Mouse (Mus musculus): ENCODE data around the gene Gm10271. TPM values are rescaled to one million over a fixed set of nuclear protein-coding genes. Genes with fewer than 3 reads are reported as not detected.

The Gm10271 gene
- polyA plus RNA-seq, 1 experiment from 2014 or later, result not detected

DNA sequence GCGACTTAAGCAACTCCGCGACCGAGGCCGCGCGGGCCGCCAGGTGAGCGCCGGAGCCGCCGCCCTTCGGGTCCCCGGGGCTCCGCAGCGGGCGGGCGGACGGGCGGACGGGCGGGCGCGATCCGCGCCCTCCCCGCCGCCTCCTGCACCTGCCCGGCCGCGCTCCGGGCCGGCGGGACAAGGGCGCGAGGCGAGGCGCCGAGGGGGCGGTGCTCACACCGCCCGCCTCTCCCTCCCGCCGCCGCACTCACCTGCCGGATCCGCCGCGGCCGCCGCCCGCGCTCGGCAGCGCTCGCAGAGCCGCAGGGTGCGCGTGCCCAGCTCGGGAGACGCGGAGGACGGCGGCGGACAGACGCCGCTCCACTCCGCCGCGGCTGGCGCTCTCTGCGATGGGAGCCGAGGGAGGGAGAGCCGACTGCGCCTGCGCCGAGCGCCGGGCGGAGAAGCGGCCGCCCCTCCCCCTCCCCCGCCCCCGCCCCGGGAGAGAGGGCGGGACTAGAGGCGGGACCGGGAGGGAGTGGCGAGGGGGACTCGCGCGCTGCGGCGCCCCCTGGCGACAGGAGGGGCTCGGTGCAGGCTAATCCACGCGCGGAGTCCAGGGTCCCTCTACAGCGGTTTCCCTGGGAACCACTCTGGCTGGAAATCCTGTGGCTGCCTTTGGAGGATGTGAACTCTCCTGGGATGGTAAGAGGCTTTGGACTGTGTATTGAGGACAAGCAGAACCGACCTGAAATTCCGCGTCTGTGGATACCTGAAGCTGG is 22.2 kb downstream of the Gm10271 start, which contains the start of gene Rab3ip:
Rab3ip (minus strand) TSS at position 761 of the 761 bp plus-strand sequence.
- peak within 1 kb of the TSS; percentile 87 for H3K4me3 ChIP-seq (ENCODE audit: low read depth, low read length)
- WGBS, result under 1% methylated on average over 50 of the region's 103 CpGs
- ATAC-seq (ENCODE audit: low FRiP score) (peak; percentile 94), DNase-seq (ENCODE audit: low spot score) (peak; percentile 96)
- no peaks in the 10 kb centered on the region for H3K36me3 ChIP-seq (ENCODE audit: control insufficient read depth, insufficient read depth, low read length)
- H3K4me1 ChIP-seq (replicated peaks; ENCODE audit: control insufficient read depth, insufficient read depth, low read length), result no peaks in the 10 kb centered on the region
- H3K4me2 ChIP-seq (replicated peaks; ENCODE audit: low read depth, low read length), result peak within 1 kb of the TSS; percentile 77
- peak within 1 kb of the TSS; percentile 82 for H3K9ac ChIP-seq (ENCODE audit: low read depth, low read length)
- no peaks in the 10 kb centered on the region for H3K9me3 ChIP-seq (ENCODE audit: control insufficient read depth, low read length)
- no peaks in the 10 kb centered on the region for H3K27me3 ChIP-seq (ENCODE audit: control insufficient read depth, insufficient read depth, low read length)
- peak within 1 kb of the TSS; percentile 86 for H3K27ac ChIP-seq (ENCODE audit: low read depth, low read length)

GRCm38 (mm10) chr10:116949111-116950008 is 23.0 kb downstream of the Gm10271 start:
- Histone ChIP-seq H3K27ac (ENCODE audit: low read depth, low read length) (peak overlapping the region; percentile 86), H3K9me3 (ENCODE audit: control insufficient read depth, low read length) (no peaks in the 10 kb centered on the region), H3K4me2 (replicated peaks; ENCODE audit: low read depth, low read length) (peak overlapping the region; percentile 77), H3K27me3 (ENCODE audit: control insufficient read depth, insufficient read depth, low read length) (no peaks in the 10 kb centered on the region), H3K4me3 (ENCODE audit: low read depth, low read length) (peak overlapping the region; percentile 87), H3K9ac (ENCODE audit: low read depth, low read length) (peak overlapping the region; percentile 82), H3K36me3 (ENCODE audit: control insufficient read depth, insufficient read depth, low read length) (no peaks in the 10 kb centered on the region), H3K4me1 (replicated peaks; ENCODE audit: control insufficient read depth, insufficient read depth, low read length) (no peaks in the 10 kb centered on the region)
- DNase-seq (ENCODE audit: low spot score) (peak; percentile 61), ATAC-seq (ENCODE audit: low FRiP score) (peak; percentile 49)
- under 1% methylated on average over 44 of the region's 44 CpGs for WGBS

DNA sequence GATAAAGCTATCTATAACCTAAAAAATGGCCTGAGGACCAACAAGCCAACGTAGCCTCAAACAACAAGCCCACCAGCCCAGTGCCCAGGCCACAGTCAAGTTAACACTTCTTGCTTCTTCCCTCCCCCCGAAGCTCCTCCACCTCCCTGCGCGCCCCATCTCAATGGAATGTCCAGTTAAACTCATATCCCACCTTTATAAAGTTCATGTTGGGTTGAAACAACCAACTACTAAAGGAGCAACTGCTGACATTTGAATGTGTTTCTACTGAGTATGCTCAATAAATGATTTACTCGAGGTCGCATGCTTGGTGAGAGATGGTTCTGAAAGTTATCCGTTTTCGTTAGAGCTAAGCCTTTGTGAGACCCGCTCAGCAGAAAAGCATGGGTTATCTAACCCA is 24.0 kb downstream of the Gm10271 start:
- Histone ChIP-seq H3K9me3 (ENCODE audit: control insufficient read depth, low read length) (no peaks in the 10 kb centered on the region), H3K4me3 (ENCODE audit: low read depth, low read length) (no peak overlapping the region), H3K9ac (ENCODE audit: low read depth, low read length) (no peak overlapping the region), H3K36me3 (ENCODE audit: control insufficient read depth, insufficient read depth, low read length) (no peaks in the 10 kb centered on the region), H3K27me3 (ENCODE audit: control insufficient read depth, insufficient read depth, low read length) (no peaks in the 10 kb centered on the region), H3K4me2 (replicated peaks; ENCODE audit: low read depth, low read length) (peak overlapping the region; percentile 77; the same call in 1 of the 2 replicates), H3K27ac (ENCODE audit: low read depth, low read length) (no peak overlapping the region), H3K4me1 (replicated peaks; ENCODE audit: control insufficient read depth, insufficient read depth, low read length) (no peaks in the 10 kb centered on the region)
- WGBS, result 74% methylated on average over 9 of the region's 9 CpGs
- ATAC-seq (ENCODE audit: low FRiP score), result no peak
- DNase-seq (ENCODE audit: low spot score), result no peak

DNA sequence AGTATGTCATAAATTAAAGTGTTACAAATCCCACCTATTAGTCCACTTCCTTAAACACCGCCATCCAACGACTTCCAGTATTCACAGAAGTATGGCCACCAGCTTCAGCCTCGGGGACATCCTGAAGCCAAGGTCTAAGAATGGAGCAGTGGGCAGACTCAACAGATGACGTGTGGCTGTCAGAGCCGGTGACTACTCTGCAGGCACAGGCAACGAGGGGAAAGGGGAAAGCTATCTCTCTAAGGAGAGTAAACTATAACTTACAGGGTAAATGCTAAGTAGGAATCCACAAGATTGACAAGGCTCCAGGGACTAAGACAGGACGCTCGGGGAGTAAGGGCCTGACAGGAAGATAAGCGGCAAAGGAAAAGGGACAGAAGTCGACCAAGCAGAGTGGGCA is 27.5 kb downstream of the Gm10271 start:
- no peak overlapping the region for H3K27ac ChIP-seq (ENCODE audit: low read depth, low read length)
- ATAC-seq (ENCODE audit: low FRiP score) (no peak), DNase-seq (ENCODE audit: low spot score) (no peak)
- no peaks in the 10 kb centered on the region for H3K4me1 ChIP-seq (replicated peaks; ENCODE audit: control insufficient read depth, insufficient read depth, low read length)
- 0 out of 2 replicates have a peak, but pooled peaks cover 2% of the 10 kb centered on the region for H3K36me3 ChIP-seq (ENCODE audit: control insufficient read depth, insufficient read depth, low read length)
- 71% methylated on average over 10 of the region's 10 CpGs for WGBS
- H3K4me2 ChIP-seq (replicated peaks; ENCODE audit: low read depth, low read length), result no peak overlapping the region
- no peak overlapping the region for H3K4me3 ChIP-seq (ENCODE audit: low read depth, low read length)
- H3K9ac ChIP-seq (ENCODE audit: low read depth, low read length), result no peak overlapping the region
- no peaks in the 10 kb centered on the region for H3K9me3 ChIP-seq (ENCODE audit: control insufficient read depth, low read length)
- no peaks in the 10 kb centered on the region for H3K27me3 ChIP-seq (ENCODE audit: control insufficient read depth, insufficient read depth, low read length)

DNA sequence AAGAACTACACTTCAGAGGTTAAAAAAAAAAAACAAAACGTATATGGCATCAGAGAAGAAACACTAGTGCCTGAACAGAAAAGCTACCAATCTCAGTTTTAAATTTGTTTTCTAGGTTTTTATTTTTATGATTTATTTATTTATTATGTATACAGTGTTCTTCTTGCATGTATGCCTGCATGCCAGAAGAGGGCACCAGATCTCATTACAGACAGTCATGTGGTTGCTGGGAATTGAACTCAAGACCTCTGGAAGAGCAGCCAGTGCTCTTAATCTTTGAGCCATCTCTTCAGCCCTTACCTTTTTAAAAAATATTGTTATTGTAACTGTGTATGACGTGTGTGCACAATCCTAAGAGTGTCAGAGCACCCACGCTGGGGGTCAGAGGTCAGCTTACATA is 28.3 kb downstream of the Gm10271 start:
- DNase-seq (ENCODE audit: low spot score), result no peak
- Histone ChIP-seq H3K27ac (ENCODE audit: low read depth, low read length) (no peak overlapping the region), H3K36me3 (ENCODE audit: control insufficient read depth, insufficient read depth, low read length) (0 out of 2 replicates have a peak, but pooled peaks cover 2% of the 10 kb centered on the region), H3K9ac (ENCODE audit: low read depth, low read length) (no peak overlapping the region), H3K4me1 (replicated peaks; ENCODE audit: control insufficient read depth, insufficient read depth, low read length) (no peaks in the 10 kb centered on the region), H3K27me3 (ENCODE audit: control insufficient read depth, insufficient read depth, low read length) (no peaks in the 10 kb centered on the region), H3K9me3 (ENCODE audit: control insufficient read depth, low read length) (no peaks in the 10 kb centered on the region), H3K4me3 (ENCODE audit: low read depth, low read length) (no peak overlapping the region), H3K4me2 (replicated peaks; ENCODE audit: low read depth, low read length) (no peak overlapping the region)
- ATAC-seq (ENCODE audit: low FRiP score), result no peak
- 86% methylated on average over 3 of the region's 3 CpGs for WGBS

DNA sequence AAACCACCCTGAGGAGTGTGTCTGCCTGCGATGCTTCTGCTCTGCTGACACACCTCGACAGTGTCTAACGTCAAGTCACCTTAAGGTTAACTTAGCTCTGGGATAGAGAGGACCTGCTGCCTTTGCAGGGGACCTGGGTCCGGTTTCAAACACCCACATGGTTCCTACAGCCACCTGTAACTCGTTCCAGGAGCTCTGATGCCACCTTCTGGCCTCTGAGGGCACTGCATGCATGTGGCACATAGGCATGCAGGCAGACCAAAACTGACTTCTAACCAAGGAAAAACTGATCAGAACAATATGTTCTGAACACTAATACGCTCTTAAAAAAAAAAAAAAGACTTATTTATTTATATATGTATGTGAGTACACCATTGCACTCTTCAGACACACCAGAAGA is 29.4 kb downstream of the Gm10271 start:
- Histone ChIP-seq H3K4me3 (ENCODE audit: low read depth, low read length) (no peak overlapping the region), H3K27ac (ENCODE audit: low read depth, low read length) (no peak overlapping the region), H3K4me1 (replicated peaks; ENCODE audit: control insufficient read depth, insufficient read depth, low read length) (no peaks in the 10 kb centered on the region), H3K36me3 (ENCODE audit: control insufficient read depth, insufficient read depth, low read length) (0 out of 2 replicates have a peak, but pooled peaks cover 2% of the 10 kb centered on the region), H3K9ac (ENCODE audit: low read depth, low read length) (no peak overlapping the region), H3K9me3 (ENCODE audit: control insufficient read depth, low read length) (no peaks in the 10 kb centered on the region), H3K27me3 (ENCODE audit: control insufficient read depth, insufficient read depth, low read length) (no peaks in the 10 kb centered on the region), H3K4me2 (replicated peaks; ENCODE audit: low read depth, low read length) (no peak overlapping the region)
- DNase-seq (ENCODE audit: low spot score) (peak; percentile 24), ATAC-seq (ENCODE audit: low FRiP score) (no peak)
- 93% methylated on average over 6 of the region's 6 CpGs for WGBS

GRCm38 (mm10) chr10:116935028-116935427 is 37.4 kb downstream of the Gm10271 start:
- H3K9ac ChIP-seq (ENCODE audit: low read depth, low read length), result no peak overlapping the region
- no peak for DNase-seq (ENCODE audit: low spot score)
- no peaks in the 10 kb centered on the region for H3K4me1 ChIP-seq (replicated peaks; ENCODE audit: control insufficient read depth, insufficient read depth, low read length)
- no peak for ATAC-seq (ENCODE audit: low FRiP score)
- no peaks in the 10 kb centered on the region for H3K27me3 ChIP-seq (ENCODE audit: control insufficient read depth, insufficient read depth, low read length)
- no peak overlapping the region for H3K27ac ChIP-seq (ENCODE audit: low read depth, low read length)
- H3K36me3 ChIP-seq (ENCODE audit: control insufficient read depth, insufficient read depth, low read length), result no peaks in the 10 kb centered on the region
- no peak overlapping the region for H3K4me2 ChIP-seq (replicated peaks; ENCODE audit: low read depth, low read length)
- H3K9me3 ChIP-seq (ENCODE audit: control insufficient read depth, low read length), result no peaks in the 10 kb centered on the region
- WGBS, result 80% methylated on average over 12 of the region's 12 CpGs
- H3K4me3 ChIP-seq (ENCODE audit: low read depth, low read length), result no peak overlapping the region

- no peaks in the 10 kb centered on the region for H3K9me3 ChIP-seq (ENCODE audit: control insufficient read depth, low read length)
- H3K36me3 ChIP-seq (ENCODE audit: control insufficient read depth, insufficient read depth, low read length), result no peaks in the 10 kb centered on the region
- no peaks in the 10 kb centered on the region for H3K27me3 ChIP-seq (ENCODE audit: control insufficient read depth, insufficient read depth, low read length)
- H3K4me1 ChIP-seq (replicated peaks; ENCODE audit: control insufficient read depth, insufficient read depth, low read length), result no peaks in the 10 kb centered on the region
- H3K4me3 ChIP-seq (ENCODE audit: low read depth, low read length), result no peak overlapping the region
- ATAC-seq (ENCODE audit: low FRiP score), result no peak
- H3K9ac ChIP-seq (ENCODE audit: low read depth, low read length), result no peak overlapping the region
- DNase-seq (ENCODE audit: low spot score), result no peak
- WGBS, result 93% methylated on average over 7 of the region's 7 CpGs
- no peak overlapping the region for H3K4me2 ChIP-seq (replicated peaks; ENCODE audit: low read depth, low read length)
- H3K27ac ChIP-seq (ENCODE audit: low read depth, low read length), result no peak overlapping the region
Observed at GRCm38 (mm10) chr10:116933794-116934193, 38.6 kb downstream of the Gm10271 start.

All from hindbrain, embryonic 11.5 days (tissue).